Comparison of ENCODE assay signal across 18 mouse cellular contexts in the genomic region with DNA sequence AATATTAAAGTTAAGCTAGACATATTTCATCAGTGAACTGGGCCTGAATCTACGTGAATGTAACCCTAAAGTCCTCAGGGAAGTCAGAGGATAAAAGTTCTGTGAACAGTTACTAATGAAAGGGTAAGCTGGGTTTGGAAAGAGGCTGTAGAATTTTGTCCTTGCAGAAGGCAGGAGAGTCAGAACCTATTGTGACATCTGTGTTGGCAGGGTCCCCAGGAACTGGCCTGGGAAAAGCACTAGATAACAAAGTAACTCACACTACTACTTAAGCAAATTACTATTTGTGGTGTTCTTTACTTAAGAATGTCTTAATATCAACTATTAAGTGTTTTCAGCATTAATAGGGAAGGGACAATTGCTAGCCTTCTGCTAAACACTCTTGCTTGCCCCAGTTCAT.
DNase-seq lines count a peak whose midpoint lies in the region; TF ChIP-seq lines count a peak whose summit lies in the region.
"Had no signal": no experiment of that assay in that cellular context is flagged by ENCODE, and none has a peak within 500 bp of the region (broad histone marks: within the 10 kb centered on the region; RNA-seq: fewer than 3 reads in every experiment).

No protein-coding gene starts in this region.

- DNase-seq in layer of hippocampus, adult 2 months (ENCODE audit: low spot score in 2 of 2): no peak
- no peak for DNase-seq in layer of hippocampus, postnatal 10 days (ENCODE audit: low spot score in 2 of 2)
- peak; percentile 78 for DNase-seq in adrenal gland, postnatal 14 days
- peak; percentile 31 for DNase-seq in fat pad, adult 2 months (ENCODE audit: extremely low read depth, low read depth, low spot score)
- DNase-seq in heart, postnatal 36 days: peak; percentile 8 to 23
- no peak for DNase-seq in hindbrain, embryonic 10.5 days (ENCODE audit: low spot score)
- no peak for DNase-seq in cerebellum, postnatal 4 days (ENCODE audit: low spot score in 2 of 2)
- DNase-seq: cerebellum, adult 18-20 months; cerebellum, postnatal 14 days; embryo, embryonic 11 days; gastrocnemius, postnatal 10 days; kidney, postnatal 25 days had no signal

- intact Hi-C loops in heart, postnatal 36 days (cut with DNase I): no loop called here

- H3K27ac ChIP-seq in layer of hippocampus, adult 2 months: peak overlapping the region; percentile 95
- no peak overlapping the region for H3K27ac ChIP-seq in hindbrain, embryonic 10.5 days
- H3K27ac ChIP-seq: embryonic facial prominence, embryonic 13.5 days; forebrain, embryonic 13.5 days; heart, embryonic 13.5 days; hindbrain, postnatal 0 days; limb, embryonic 15.5 days had no signal

- H3K9me3 ChIP-seq in hindbrain, embryonic 10.5 days: no peaks in the 10 kb centered on the region
- H3K9me3 ChIP-seq: embryonic facial prominence, embryonic 13.5 days; forebrain, embryonic 13.5 days; heart, embryonic 13.5 days; limb, embryonic 15.5 days had no signal

- H3K27me3 ChIP-seq in hindbrain, embryonic 10.5 days (ENCODE audit: insufficient read depth, poor library complexity, severe bottlenecking): no peaks in the 10 kb centered on the region
- H3K27me3 ChIP-seq: embryonic facial prominence, embryonic 13.5 days; forebrain, embryonic 13.5 days; heart, embryonic 13.5 days; limb, embryonic 15.5 days had no signal

- H3K4me1 ChIP-seq in hindbrain, embryonic 10.5 days (replicated peaks): peaks cover 13% of the 10 kb centered on the region; the same call in 1 of the 2 replicates
- H3K4me1 ChIP-seq: embryonic facial prominence, embryonic 13.5 days; heart, embryonic 13.5 days; limb, embryonic 15.5 days had no signal

- TF ChIP-seq CTCF in layer of hippocampus, adult 2 months (conservative IDR thresholded peaks at IDR 0.05): no peak

- WGBS in hindbrain, embryonic 10.5 days: 48% methylated on average over 1 of the region's 1 CpGs

- H3K4me3 ChIP-seq in layer of hippocampus, adult 2 months: no peak overlapping the region
- H3K4me3 ChIP-seq in hindbrain, embryonic 10.5 days: no peak overlapping the region
- H3K4me3 ChIP-seq: embryonic facial prominence, embryonic 13.5 days; erythroblast, embryonic 14.5 days; forebrain, embryonic 13.5 days; heart, embryonic 13.5 days; limb, embryonic 15.5 days had no signal

- no peaks in the 10 kb centered on the region for H3K36me3 ChIP-seq in hindbrain, embryonic 10.5 days
- H3K36me3 ChIP-seq: embryonic facial prominence, embryonic 13.5 days; heart, embryonic 13.5 days; limb, embryonic 15.5 days had no signal

Comparison
In these comparisons a context has a peak if more than half of its experiments do, and no peak if none do; other contexts are left out.
1. DNase-seq: peak in adrenal gland, postnatal 14 days (single experiment), fat pad, adult 2 months (single experiment) and heart, postnatal 36 days (2 of 2); none in layer of hippocampus, adult 2 months (0 of 2), layer of hippocampus, postnatal 10 days (0 of 2), hindbrain, embryonic 10.5 days (single experiment) and cerebellum, postnatal 4 days (0 of 2).